Comparison of ENCODE assay signal across 8 mouse cellular contexts in genomic region chr2:154603638-154604153, GRCm38 (mm10). TPM values are rescaled to one million over a fixed set of nuclear protein-coding genes. Genes with fewer than 3 reads are reported as not detected.
DNase-seq lines count a peak whose midpoint lies in the region; ATAC-seq lines count a peak whose summit lies in the region.

Gene Pxmp4, minus strand, starts transcription at chr2:154603708.

- H3K4me3 ChIP-seq in hindbrain, embryonic 11.5 days (ENCODE audit: low read depth, low read length), result peak within 1 kb of the TSS; percentile 61

- peak within 1 kb of the TSS; percentile 82 for H3K9ac ChIP-seq in hindbrain, embryonic 11.5 days (ENCODE audit: low read depth, low read length)

- H3K9me3 ChIP-seq in hindbrain, embryonic 11.5 days (ENCODE audit: control insufficient read depth, low read length), result no peaks in the 10 kb centered on the region

- ATAC-seq in hindbrain, embryonic 11.5 days (ENCODE audit: low FRiP score), result peak; percentile 100

- H3K27ac ChIP-seq in hindbrain, embryonic 11.5 days (ENCODE audit: low read depth, low read length), result 0 out of 2 replicates have a peak within 1 kb of the TSS, but pooled peaks have one; percentile 47

- no peaks in the 10 kb centered on the region for H3K27me3 ChIP-seq in hindbrain, embryonic 11.5 days (ENCODE audit: control insufficient read depth, insufficient read depth, low read length)

- H3K4me2 ChIP-seq in hindbrain, embryonic 11.5 days (replicated peaks; ENCODE audit: low read depth, low read length), result peak within 1 kb of the TSS; percentile 71

- under 1% methylated on average over 13 of the region's 13 CpGs for WGBS in hindbrain, embryonic 11.5 days

- DNase-seq in Muller cell, postnatal 12 days (ENCODE audit: inconsistent ontology term), result peak; percentile 98
- peak; percentile 99 for DNase-seq in cerebellum, adult 9-11 months
- peak; percentile 99 to 100 for DNase-seq in frontal cortex, adult 2 months (ENCODE audit: extremely low spot score in 1 of 2, low spot score in 1 of 2)
- DNase-seq in hindbrain, embryonic 11.5 days (ENCODE audit: low spot score), result peak; percentile 97
- DNase-seq in layer of hippocampus, postnatal 10 days (ENCODE audit: low spot score in 2 of 2), result peak; percentile 99 to 100
- peak; percentile 99 for DNase-seq in lung, postnatal 10 days
- DNase-seq in ovary, postnatal 36 days (ENCODE audit: low spot score), result peak; percentile 97
- DNase-seq in thymus, postnatal 25 days, result peak; percentile 99

- no peaks in the 10 kb centered on the region for H3K36me3 ChIP-seq in hindbrain, embryonic 11.5 days (ENCODE audit: control insufficient read depth, insufficient read depth, low read length)

- H3K4me1 ChIP-seq in hindbrain, embryonic 11.5 days (replicated peaks; ENCODE audit: control insufficient read depth, insufficient read depth, low read length), result no peaks in the 10 kb centered on the region; the same call in 1 of the 2 replicates

RNA-seq across cellular contexts. Expression of gene Pxmp4, which starts in this region (rescaled TPM):
- polyA plus RNA-seq in frontal cortex, adult 2 months (2012; rRNA removed), result 18.6 and 20.7 TPM in 2 replicates
- 12.8 and 14.1 TPM in 2 replicates for polyA plus RNA-seq in hindbrain, embryonic 11.5 days (2014; fragmentation: Nextera tagmentation; extraction: Ambion mirVana)
- 10 to 100 TPM; 14.3 to 15.7 TPM for total RNA-seq in layer of hippocampus, postnatal 10 days (2021)

Comparison
In these comparisons a context has a peak if more than half of its experiments do, and no peak if none do; other contexts are left out.
1. Peak in every context shown above with its lines: DNase-seq, ATAC-seq, H3K4me3 ChIP-seq and H3K27ac ChIP-seq.